Mouse (Mus musculus): ENCODE results near the gene Zfp821. TPM values are rescaled to one million over a fixed set of nuclear protein-coding genes. Genes with fewer than 3 reads are reported as not detected.

The Zfp821 gene
- total RNA-seq, 2 experiments from 2014 or later: 45.3 to 46.4 TPM

GRCm38 (mm10) chr8:109766081-109766480, 60.7 kb downstream of the Zfp821 start:
- no peak for DNase-seq (ENCODE audit: low spot score in 2 of 2)
- intact Hi-C loops (cut with DNase I): no loop called here

DNA sequence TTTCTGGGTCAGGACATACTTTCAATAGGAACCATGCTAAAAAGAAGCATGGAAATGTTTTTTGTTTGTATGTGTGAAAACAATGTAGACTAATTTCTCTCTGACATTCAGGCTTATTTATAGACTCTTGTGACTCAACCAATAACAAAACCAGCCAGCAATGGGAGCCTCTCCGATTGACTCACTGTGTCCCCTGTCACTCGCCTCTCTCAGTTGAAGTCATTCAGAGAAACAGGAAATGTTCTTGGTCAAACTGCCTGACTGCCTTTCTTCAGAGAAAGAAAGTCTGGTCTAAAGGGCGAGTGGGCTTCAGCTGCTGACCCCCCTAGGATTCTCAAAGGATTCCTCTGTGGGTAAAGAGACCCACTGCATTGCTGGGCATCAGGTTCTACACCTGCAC, 67.8 kb downstream of the Zfp821 start:
- intact Hi-C loops (cut with DNase I): no loop called here
- no peak for DNase-seq (ENCODE audit: low spot score in 2 of 2)

Other genes with a start within 250 kb of the Zfp821 start
- under 1 TPM; 0.27 to 0.29 TPM for gene Pmfbp1, start 211.5 kb upstream of the Zfp821 start, total RNA-seq (2021)
- 10 to 100 TPM; 29.8 to 30.6 TPM for gene Dhx38, start 139.7 kb upstream of the Zfp821 start, total RNA-seq (2021)
- gene Txnl4b, start 139.7 kb upstream of the Zfp821 start, total RNA-seq (2021): 10 to 100 TPM; 14.0 to 16.6 TPM
- not detected for gene Hp, start 126.4 kb upstream of the Zfp821 start, total RNA-seq (2021)
- gene Dhodh, start 96.9 kb upstream of the Zfp821 start, total RNA-seq (2021): 10 to 100 TPM; 18.1 to 19.3 TPM
- 1 to 10 TPM in 1 of 2 experiments, under 1 TPM in 1; 0.93 to 1.3 TPM for gene Pkd1l3, start 91.0 kb upstream of the Zfp821 start, total RNA-seq (2021)
- 10 to 100 TPM; 68.7 to 75.7 TPM for gene Ist1, start 12.3 kb upstream of the Zfp821 start, total RNA-seq (2021)
- 10 to 100 TPM; 41.0 to 41.8 TPM for gene Atxn1l, start 32.2 kb downstream of the Zfp821 start, total RNA-seq (2021)
- 10 to 100 TPM; 78.5 to 90.3 TPM for gene Ap1g1, start 73.0 kb downstream of the Zfp821 start, total RNA-seq (2021)
- gene Phlpp2, start 163.0 kb downstream of the Zfp821 start, total RNA-seq (2021): 10 to 100 TPM; 31.9 to 39.3 TPM